Mouse (Mus musculus) C2C12 (cell line): ENCODE results near the gene Trim13.

Source experiments
- CEBPB ChIP-seq: IDR thresholded peaks from one replicate; pipeline ENCODE4 v1.6.1; 2011; ENCODE audit warnings: low read depth, mild to moderate bottlenecking, control low read depth, moderate library complexity
- CTCF ChIP-seq: IDR thresholded peaks from one replicate; pipeline ENCODE4 v1.5.1; 2011; ENCODE audit not compliant: control insufficient read depth, insufficient read depth, insufficient read length
- FOSL1 ChIP-seq: IDR thresholded peaks from one replicate; pipeline ENCODE4 v1.8.0; 2011; ENCODE audit warnings: mild to moderate bottlenecking, low read length; ENCODE audit not compliant: poor library complexity, insufficient read depth, severe bottlenecking
- MAX ChIP-seq: IDR thresholded peaks from one replicate; pipeline ENCODE4 v1.6.1; 2011; ENCODE audit warnings: mild to moderate bottlenecking, control low read depth
- MYOD1 ChIP-seq: IDR thresholded peaks from one replicate; pipeline ENCODE4 v1.6.1; 2011; ENCODE audit warnings: low read depth; ENCODE audit not compliant: control insufficient read depth, insufficient read length
- MYOG ChIP-seq: IDR thresholded peaks from one replicate; pipeline ENCODE4 v1.6.1; 2011; ENCODE audit not compliant: control insufficient read depth, insufficient read length; ENCODE audit errors: extremely low read depth
- USF1 ChIP-seq: IDR thresholded peaks from one replicate; pipeline ENCODE4 v1.6.1; 2011; ENCODE audit warnings: low read depth, mild to moderate bottlenecking, control low read depth, moderate library complexity

DNA sequence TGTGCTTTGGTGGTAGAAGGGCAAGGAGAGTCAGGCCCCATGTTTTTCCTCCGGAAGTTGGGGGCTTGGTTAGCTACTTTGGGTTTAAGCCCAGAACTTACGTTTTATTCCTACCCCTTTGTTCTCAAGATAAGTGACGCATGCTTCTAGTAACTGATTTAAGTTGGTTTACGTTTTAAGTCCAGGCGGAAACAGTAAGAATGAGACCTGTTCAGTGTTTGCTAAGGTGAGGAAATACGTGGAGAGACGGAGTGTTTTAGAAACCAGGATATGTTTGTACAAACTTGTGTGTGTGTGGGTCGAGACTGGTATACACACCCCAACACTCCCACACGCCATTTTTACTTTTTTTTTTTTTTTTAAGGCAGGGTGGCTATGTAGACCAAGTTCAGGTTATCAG is 3.3 kb downstream of the Trim13 start:
- no peak for TF ChIP-seq CTCF
- TF ChIP-seq MAX, result no peak
- TF ChIP-seq USF1, result no peak
- no peak for TF ChIP-seq MYOD1
- no peak for TF ChIP-seq CEBPB
- TF ChIP-seq FOSL1, result no peak
- TF ChIP-seq MYOG, result no peak
